Mouse (Mus musculus): ENCODE results near the gene Hsd17b1. TPM values are rescaled to one million over a fixed set of nuclear protein-coding genes. Genes with fewer than 3 reads are reported as not detected.

The Hsd17b1 gene
- total RNA-seq, 2 experiments from 2014 or later = 0.63 to 0.94 TPM

GRCm38 (mm10) chr11:101084246-101084645 is 6.0 kb downstream of the Hsd17b1 start:
- no peak for DNase-seq (ENCODE audit: extremely low spot score in 1 of 2, low spot score in 1 of 2)

GRCm38 (mm10) chr11:101084811-101085210 is 6.6 kb downstream of the Hsd17b1 start:
- DNase-seq (ENCODE audit: extremely low spot score in 1 of 2, low spot score in 1 of 2) = no peak

- no peak for DNase-seq (ENCODE audit: extremely low spot score in 1 of 2, low spot score in 1 of 2)
These were observed 7.6 kb downstream of the Hsd17b1 start for GRCm38 (mm10) chr11:101085617-101086322.

GRCm38 (mm10) chr11:101086323-101086674 is 8.1 kb downstream of the Hsd17b1 start:
- no peak for DNase-seq (ENCODE audit: extremely low spot score in 1 of 2, low spot score in 1 of 2)

- peak; percentile 73 to 81 for DNase-seq (ENCODE audit: extremely low spot score in 1 of 2, low spot score in 1 of 2)
These were observed 8.8 kb downstream of the Hsd17b1 start, which contains the start of gene Mlx for GRCm38 (mm10) chr11:101086756-101087681. Gene Mlx (plus strand): TSS chr11:101087277.

- DNase-seq (ENCODE audit: extremely low spot score in 1 of 2, low spot score in 1 of 2) = no peak
These were observed 9.5 kb downstream of the Hsd17b1 start for GRCm38 (mm10) chr11:101087682-101088055.

- DNase-seq (ENCODE audit: extremely low spot score in 1 of 2, low spot score in 1 of 2) = no peak
These were observed 11.7 kb downstream of the Hsd17b1 start for GRCm38 (mm10) chr11:101089931-101090330.

GRCm38 (mm10) chr11:101094930-101095313 is 16.7 kb downstream of the Hsd17b1 start:
- peak in 1 of 2 experiments; percentile 32 for DNase-seq (ENCODE audit: extremely low spot score in 1 of 2, low spot score in 1 of 2)

GRCm38 (mm10) chr11:101095314-101096024 is 17.3 kb downstream of the Hsd17b1 start, which contains the start of gene Psmc3ip:
Gene Psmc3ip (minus strand): TSS chr11:101095436.
- DNase-seq (ENCODE audit: extremely low spot score in 1 of 2, low spot score in 1 of 2) = peak; percentile 76 to 89

DNA sequence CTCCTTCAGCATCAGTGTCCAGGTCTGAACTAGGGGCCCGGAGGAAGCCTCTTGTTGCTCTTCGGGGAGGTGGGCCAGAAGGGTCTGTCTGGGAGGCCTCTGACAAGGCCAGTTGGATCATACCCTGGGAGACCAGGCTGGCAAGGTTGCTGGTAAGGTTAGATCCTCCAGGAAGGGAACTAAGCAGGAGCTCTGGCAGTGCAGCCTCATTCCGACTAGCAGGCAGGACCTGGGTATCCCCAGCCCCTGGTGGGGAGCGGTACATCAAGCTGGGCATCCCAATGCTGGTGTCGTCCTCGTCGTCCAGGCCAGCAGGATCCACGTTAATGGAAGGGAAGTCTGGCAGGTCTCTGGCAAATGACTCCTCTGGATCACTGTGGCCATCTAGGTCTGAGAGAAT is 20.0 kb downstream of the Hsd17b1 start:
- no peak for DNase-seq (ENCODE audit: extremely low spot score in 1 of 2, low spot score in 1 of 2)

GRCm38 (mm10) chr11:101103011-101103410 is 24.8 kb downstream of the Hsd17b1 start:
- DNase-seq (ENCODE audit: extremely low spot score in 1 of 2, low spot score in 1 of 2) = no peak

DNA sequence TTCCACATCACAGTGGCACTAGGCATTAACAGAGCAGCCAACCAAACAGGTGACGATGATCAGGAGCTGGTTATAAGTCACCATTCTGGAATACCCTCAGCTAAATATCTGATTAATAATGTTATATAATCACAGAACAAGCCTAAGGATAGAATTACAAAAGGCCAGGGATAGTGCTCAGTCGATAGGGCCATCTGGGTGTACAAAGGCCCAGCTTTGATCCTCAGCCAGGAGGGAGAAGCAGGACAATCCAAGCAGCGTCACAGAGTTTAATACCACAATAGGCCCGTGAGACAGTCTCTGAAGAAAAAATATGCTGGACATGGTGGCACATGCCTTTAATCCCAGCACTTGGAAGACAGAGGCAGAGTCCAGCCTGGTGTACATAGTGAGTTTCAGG is 31.1 kb downstream of the Hsd17b1 start:
- no peak for DNase-seq (ENCODE audit: extremely low spot score in 1 of 2, low spot score in 1 of 2)

DNA sequence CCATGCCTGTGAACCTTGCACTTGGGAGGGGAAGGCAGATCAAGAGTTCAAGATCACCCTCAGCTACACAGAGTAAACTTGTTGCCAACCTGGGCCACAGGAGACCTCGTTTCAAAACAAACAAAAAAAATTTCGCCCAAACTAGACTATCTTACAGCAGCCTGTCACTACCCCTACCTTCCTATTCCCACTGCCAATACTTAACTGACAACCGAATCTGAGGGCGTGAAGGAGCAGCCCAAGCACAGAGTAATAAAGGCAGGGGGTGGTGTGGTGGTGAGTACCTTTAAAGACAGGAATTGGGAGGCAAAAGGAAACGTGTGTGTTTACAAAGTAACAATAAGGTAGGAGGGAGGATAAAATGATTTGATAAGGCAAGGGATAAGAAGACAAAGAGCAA is 32.5 kb downstream of the Hsd17b1 start:
- no peak for DNase-seq (ENCODE audit: extremely low spot score in 1 of 2, low spot score in 1 of 2)

DNA sequence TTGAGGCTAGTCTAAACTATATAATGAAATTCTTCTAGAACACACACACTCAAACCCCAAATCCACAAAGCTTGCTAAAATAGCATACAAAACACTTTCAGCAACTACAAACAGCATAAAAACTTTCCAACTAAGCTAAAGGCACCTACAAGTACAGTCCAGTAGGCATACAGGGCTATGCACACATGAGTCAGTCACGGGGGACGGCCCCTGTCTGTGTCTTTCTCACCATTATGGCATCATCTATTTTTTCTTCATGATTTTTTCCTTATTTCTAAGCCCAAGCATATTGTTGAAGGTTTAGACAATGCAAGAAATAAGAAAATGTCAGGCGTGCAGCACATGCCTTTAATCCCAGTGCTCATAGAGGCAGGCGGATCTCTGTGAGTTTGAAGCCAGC is 33.0 kb downstream of the Hsd17b1 start:
- DNase-seq (ENCODE audit: extremely low spot score in 1 of 2, low spot score in 1 of 2) = no peak

GRCm38 (mm10) chr11:101112186-101112585 is 34.0 kb downstream of the Hsd17b1 start:
- no peak for DNase-seq (ENCODE audit: extremely low spot score in 1 of 2, low spot score in 1 of 2)

DNA sequence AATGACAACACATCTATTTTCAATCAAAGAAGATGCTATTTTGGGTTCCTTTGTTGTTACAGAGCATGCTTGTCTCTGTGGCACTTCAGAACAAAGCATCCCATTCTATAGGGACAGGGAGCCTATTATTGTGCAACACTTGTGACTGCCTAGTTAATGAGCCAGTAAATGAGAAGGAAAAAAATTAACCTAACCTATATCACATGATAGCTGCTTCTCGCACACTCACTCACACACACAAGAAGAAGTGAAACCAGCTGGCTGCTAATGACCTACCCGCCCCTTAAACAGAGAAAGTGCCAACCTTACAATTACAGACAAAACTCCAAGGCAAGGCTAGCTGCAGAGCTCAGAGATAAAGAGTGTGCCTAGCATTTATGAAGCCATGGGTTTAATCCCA is 37.4 kb downstream of the Hsd17b1 start:
- DNase-seq (ENCODE audit: extremely low spot score in 1 of 2, low spot score in 1 of 2) = no peak

DNA sequence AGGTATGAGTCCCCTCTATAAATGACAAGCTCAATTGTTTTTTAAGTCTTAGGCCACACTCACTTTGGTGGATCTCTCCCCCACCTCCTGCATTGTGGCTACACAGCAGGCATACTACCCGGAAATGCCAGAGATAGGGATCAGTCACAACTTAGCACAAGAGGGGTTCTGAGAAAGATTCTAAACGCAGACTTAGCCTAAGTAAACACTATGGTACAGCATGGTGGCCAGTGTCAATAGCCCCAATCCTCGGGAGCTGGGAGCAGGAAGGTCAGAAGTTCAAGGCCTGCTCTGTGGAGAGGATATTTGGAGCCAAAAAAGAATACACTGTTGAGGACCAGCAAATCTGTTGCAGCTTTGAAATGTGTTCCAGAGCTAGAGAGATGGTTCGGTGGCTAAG is 39.9 kb downstream of the Hsd17b1 start:
- DNase-seq (ENCODE audit: extremely low spot score in 1 of 2, low spot score in 1 of 2) = no peak

GRCm38 (mm10) chr11:101119131-101119760 is 41.0 kb downstream of the Hsd17b1 start:
- DNase-seq (ENCODE audit: extremely low spot score in 1 of 2, low spot score in 1 of 2) = no peak

GRCm38 (mm10) chr11:101119761-101120544 is 41.7 kb downstream of the Hsd17b1 start, which contains the start of the genes Retreg3 and Tubg1:
Gene Retreg3 (minus strand): TSS chr11:101119893.
Gene Tubg1 (plus strand): TSS chr11:101119938.
- DNase-seq (ENCODE audit: extremely low spot score in 1 of 2, low spot score in 1 of 2) = peak; percentile 99
